Mouse (Mus musculus) CD8-positive naive resting alpha-beta T cell, adult 57 days (primary cell): ENCODE results near the gene Dusp15. TPM values are rescaled to one million over a fixed set of nuclear protein-coding genes. Genes with fewer than 3 reads are reported as not detected.

Source experiments
- total RNA-seq: library from RNA; stranded (reverse); gene quantifications from one replicate; pipeline ENCODE4 v1.2.4, GENCODE M21; 2023

The Dusp15 gene
- total RNA-seq = not detected

GRCm38 (mm10) chr2:152951065-152951849 is at the start of gene Dusp15:
TSS of gene Dusp15 (minus strand) at chr2:152951698.

GRCm38 (mm10) chr2:152962091-152962793 is 10.7 kb upstream of the Dusp15 start, which contains the start of gene Ttll9:
TSS of gene Ttll9 (plus strand) at chr2:152962485.

DNA sequence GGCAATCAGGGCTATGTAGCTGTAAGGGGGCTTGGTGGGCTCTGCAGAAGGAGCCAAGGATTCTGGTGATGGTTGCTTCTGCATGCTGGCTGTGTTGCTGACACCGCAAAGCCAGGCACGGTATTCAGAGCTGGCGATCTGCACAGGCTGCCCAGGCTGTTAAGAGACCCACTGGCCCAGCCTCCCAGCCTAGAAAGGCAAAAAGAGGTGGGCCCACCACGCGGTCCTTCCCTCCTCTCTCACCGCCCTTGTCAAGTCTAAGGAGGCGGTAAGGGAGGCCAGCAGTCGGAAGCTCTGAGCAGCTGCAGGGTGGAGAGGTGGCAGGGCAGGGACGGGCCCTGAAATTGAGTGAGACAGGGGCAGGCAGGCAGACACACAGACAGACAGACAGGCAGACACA is 18.4 kb downstream of the Dusp15 start, which contains the start of gene Foxs1:
Foxs1 (minus strand) TSS at position 161 of the 400 bp plus-strand sequence.

DNA sequence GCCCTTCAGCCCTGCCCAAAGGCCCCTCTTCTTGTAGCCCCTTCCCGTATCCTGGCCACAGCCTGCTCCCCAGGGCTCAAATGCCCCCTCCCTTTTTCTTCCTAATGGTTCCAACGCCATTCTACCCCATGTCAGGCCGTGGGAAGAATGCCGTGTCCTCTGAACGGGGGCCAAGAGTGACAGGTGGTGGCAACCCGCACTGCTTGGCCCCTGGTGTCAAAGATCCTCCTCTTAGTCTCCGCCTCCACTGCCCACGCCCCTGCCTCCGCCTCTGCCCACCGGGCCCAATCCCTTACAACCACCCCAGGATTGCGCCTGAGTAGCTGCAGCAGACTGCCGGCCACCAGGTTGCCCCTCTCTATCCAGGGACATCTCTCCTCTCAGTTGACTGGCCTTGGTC is 40.5 kb downstream of the Dusp15 start, which contains the start of gene Mylk2:
Mylk2 (plus strand) TSS at position 322 of the 400 bp plus-strand sequence.

Other genes with a start within 250 kb of the Dusp15 start
- gene Id1, start 215.4 kb downstream of the Dusp15 start, total RNA-seq = 1.4 TPM
- gene Cox4i2, start 197.5 kb downstream of the Dusp15 start, total RNA-seq = not detected
- gene Bcl2l1, start 120.0 kb downstream of the Dusp15 start, total RNA-seq = 15.6 TPM
- 1.5 TPM for gene Tpx2, start 103.7 kb downstream of the Dusp15 start, total RNA-seq
- not detected for gene Mylk2, start 40.3 kb downstream of the Dusp15 start, total RNA-seq
- not detected for gene Foxs1, start 18.5 kb downstream of the Dusp15 start, total RNA-seq
- not detected for gene Ttll9, start 10.8 kb upstream of the Dusp15 start, total RNA-seq
- gene Pdrg1, start 63.7 kb upstream of the Dusp15 start, total RNA-seq = 75.9 TPM
- gene Xkr7, start 80.2 kb upstream of the Dusp15 start, total RNA-seq = not detected
- not detected for gene Ccm2l, start 114.3 kb upstream of the Dusp15 start, total RNA-seq
- 13.5 TPM for gene Hck, start 156.8 kb upstream of the Dusp15 start, total RNA-seq
- 77.3 TPM for gene Tm9sf4, start 209.6 kb upstream of the Dusp15 start, total RNA-seq